Mouse (Mus musculus): ENCODE data around the gene Pkdrej. TPM values are rescaled to one million over a fixed set of nuclear protein-coding genes. Genes with fewer than 3 reads are reported as not detected.
"Not testable (repeated sequence)": the region's sequence is repeated elsewhere in the genome, so short reads cannot be mapped to it uniquely, and the experiment has no call there.

Gene Pkdrej
- not detected for polyA plus RNA-seq (2017; shearing (Covaris generic))

GRCm38 (mm10) chr15:85821203-85822010 is at the start of gene Pkdrej:
Gene Pkdrej, minus strand, starts transcription at chr15:85821734.
- ATAC-seq: no peak

DNA sequence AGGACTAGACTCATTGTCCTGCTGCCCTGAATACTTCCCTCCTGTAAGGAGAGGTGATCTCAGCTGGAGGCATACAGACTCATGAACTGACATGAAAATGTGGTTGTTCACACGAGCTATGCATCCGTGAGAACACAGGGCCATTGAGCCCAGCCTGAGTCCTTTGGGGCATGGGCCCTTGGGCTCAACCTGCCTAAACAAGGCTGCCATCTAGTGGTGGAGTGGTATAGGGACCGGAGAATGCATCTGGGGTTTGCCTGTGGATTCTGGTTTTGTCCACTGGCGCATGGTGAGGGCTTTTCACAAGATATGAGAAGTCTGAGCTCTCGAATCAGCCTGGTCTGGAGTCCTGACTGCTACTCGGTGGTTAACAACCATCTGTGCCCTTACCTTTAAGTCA is 46.2 kb upstream of the Pkdrej start:
- ATAC-seq: peak; percentile 86

DNA sequence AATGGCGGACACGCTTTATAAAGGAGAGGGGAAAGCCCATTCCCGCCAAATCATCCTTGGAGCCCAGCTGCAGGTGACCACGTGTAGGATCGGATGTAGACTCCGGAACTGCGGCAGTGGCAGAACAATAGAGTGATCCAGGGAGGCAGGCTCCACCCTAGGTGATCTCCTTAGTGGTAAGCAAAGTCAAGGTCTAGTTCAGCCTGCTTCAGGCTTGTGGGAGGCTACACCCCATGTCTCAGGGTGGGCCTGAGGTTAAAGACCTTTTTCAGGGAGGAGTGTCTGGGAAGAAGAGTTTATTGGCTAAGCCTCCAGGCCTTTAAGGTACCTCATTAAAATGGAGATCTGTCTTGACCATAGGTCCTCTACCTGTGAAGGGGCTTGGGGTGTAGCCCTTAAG is 44.4 kb upstream of the Pkdrej start:
- ATAC-seq: not testable (repeated sequence)

DNA sequence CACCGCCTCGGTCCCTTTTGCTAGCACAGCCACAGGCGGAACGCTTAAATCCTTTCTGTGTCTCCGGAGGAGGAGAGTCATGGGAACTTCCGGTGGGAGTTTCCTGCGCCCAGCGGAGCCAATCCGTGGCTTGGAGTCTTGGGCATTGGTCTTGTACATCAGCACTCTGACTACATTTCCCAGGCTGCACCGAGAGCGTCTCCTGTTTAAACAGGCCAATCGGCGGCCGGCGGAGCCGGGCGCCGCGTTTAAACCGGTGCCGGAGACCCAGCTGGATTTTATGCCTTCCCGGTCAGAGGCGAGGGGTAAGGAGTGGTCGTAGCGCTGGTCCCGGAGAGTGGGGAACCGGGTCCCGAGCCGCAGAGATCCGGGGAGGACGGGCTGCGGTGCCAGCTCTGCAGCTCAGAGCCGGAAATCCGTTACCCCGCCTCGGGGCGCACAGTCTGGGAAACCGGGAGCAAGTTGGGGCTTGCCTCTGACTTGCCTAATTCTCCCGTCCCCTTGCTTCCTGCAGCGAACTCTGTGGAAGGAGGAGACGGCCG is 38.0 kb upstream of the Pkdrej start, which contains the start of gene Gtse1:
TSS of gene Gtse1 (plus strand) at position 256 of the 542 bp plus-strand sequence.
- peak; percentile 100 for ATAC-seq

GRCm38 (mm10) chr15:85858980-85859489 is 37.5 kb upstream of the Pkdrej start:
- ATAC-seq: peak; percentile 30

DNA sequence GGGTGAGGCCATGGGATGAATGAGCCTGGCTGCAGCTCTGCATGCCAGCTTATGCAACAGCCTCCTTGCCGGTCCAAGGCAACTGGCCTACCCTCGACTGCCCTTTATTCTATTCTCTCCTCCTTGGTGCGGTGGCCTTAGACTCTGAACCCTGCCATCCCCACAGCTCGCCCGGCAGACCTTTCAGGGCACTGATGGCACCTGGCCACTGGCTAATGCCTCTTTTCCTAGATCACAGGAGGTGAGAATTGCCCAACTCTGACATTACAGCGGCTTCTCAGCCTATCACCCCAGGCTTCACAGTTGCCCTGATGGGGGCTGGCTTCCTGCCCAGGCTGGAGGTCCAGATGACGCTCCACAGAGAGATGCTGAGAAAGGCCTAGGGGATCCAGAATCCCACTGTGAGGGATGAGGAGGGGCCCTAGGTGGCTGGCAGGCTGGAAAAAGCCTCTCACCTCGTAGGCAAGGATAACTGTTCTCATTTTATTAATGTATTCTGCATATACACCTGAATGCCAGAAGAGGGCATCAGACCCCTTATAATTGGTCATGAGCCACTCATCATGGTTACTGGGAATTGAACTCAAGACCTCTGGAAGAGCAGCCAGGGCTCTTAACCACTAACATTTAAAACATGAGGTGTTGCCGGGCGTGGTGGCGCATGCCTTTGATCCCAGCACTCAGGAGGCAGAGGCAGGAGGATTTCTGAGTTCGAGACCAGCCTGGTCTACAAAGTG is 30.3 kb upstream of the Pkdrej start:
- ATAC-seq: no peak

GRCm38 (mm10) chr15:85845071-85845470 is 23.5 kb upstream of the Pkdrej start:
- no peak for ATAC-seq

- ATAC-seq: no peak
Observed at GRCm38 (mm10) chr15:85841796-85842360, 20.3 kb upstream of the Pkdrej start.

- ATAC-seq: no peak
Observed at GRCm38 (mm10) chr15:85840983-85841382, 19.4 kb upstream of the Pkdrej start.

DNA sequence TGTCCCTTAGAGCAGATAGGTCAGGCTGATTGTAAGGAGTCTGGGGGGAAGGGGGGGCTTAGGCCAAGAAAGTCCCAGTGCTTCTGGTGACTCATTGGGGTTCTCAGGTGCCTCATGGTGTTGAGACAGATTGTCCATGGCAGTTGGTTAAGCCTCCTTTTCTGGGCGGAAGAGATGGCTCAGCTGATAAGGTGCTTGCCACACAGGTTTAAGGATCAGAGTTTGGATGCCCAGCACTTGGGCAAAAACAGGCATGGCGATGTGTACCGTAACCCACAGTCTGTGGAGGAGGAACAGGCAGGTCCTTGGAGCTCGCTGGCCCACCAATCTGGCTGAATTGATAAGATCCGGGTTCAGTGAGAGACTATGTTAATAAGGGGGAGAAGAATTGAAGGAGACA is 15.4 kb upstream of the Pkdrej start:
- no peak for ATAC-seq

- no peak for ATAC-seq
Observed at GRCm38 (mm10) chr15:85835335-85835734, 13.8 kb upstream of the Pkdrej start.

GRCm38 (mm10) chr15:85832599-85832998 is 11.1 kb upstream of the Pkdrej start:
- ATAC-seq: no peak

- peak; percentile 94 for ATAC-seq
Observed at GRCm38 (mm10) chr15:85831954-85832590, 10.5 kb upstream of the Pkdrej start, which contains the start of gene Ttc38. Gene Ttc38, plus strand, starts transcription at chr15:85832306.

GRCm38 (mm10) chr15:85829470-85829869 is 7.9 kb upstream of the Pkdrej start:
- no peak for ATAC-seq

DNA sequence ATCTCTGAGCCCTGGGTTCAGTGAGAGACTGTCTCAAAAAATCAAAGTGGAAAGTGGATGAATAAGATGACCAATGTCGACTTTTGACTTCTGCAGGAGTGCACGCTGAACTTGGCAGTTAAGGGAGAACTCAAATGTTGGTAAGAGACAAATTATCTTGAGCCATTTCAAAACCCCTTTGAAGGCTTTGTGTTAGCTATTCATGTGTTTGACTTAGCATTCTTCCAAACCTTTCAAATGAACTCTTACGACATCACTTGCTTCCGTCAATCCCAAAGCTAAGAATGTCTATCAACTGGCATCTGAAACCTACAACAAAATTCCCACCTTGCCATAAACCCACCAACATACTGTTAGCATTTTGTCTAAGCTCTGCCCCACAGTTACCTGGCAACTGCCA is 6.5 kb upstream of the Pkdrej start:
- no peak for ATAC-seq

- no peak for ATAC-seq
Observed at GRCm38 (mm10) chr15:85826676-85827075, 5.1 kb upstream of the Pkdrej start.

GRCm38 (mm10) chr15:85822011-85822359 is 451 bp upstream of the Pkdrej start:
- ATAC-seq: no peak

- ATAC-seq: no peak
Observed at GRCm38 (mm10) chr15:85813428-85813827, 8.1 kb downstream of the Pkdrej start.

DNA sequence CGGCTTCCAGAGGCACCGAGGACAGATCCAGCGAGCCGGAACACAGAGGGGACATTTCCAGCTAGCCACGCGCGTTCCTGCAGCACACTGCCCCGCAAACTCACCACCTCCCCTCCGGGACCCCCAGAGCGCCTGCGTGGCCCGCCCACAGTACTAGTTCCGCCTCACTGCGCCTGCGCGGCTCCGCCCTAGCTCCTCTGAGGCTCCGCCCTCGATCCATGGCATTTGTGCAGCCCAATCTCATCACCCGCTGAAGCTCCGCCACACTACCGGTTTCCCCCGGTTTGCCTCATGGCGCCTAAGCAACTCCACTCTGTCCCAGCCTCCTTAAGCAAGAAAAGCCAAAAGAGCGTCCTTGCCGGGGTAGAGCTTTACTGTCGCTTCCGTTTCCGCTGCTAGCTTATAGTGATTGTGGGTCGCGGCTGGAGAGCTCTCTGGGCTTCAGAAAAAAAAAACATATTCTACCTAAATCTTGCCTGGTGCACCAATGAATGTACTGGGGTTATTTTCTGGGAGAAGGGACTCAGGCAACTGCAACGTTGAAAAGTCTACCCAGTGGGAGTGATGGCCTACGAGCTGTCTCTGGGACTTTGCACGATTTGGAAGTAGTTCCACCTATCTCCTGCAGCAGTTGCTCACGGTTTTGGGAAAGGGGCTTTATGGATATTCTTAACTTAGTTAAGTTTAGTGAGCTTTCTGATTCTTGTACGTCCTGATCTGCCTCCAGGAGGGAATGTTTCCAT is 9.8 kb downstream of the Pkdrej start, which contains the start of gene Cdpf1:
TSS of gene Cdpf1 (minus strand) at position 163 of the 743 bp plus-strand sequence.
- ATAC-seq: peak; percentile 94

DNA sequence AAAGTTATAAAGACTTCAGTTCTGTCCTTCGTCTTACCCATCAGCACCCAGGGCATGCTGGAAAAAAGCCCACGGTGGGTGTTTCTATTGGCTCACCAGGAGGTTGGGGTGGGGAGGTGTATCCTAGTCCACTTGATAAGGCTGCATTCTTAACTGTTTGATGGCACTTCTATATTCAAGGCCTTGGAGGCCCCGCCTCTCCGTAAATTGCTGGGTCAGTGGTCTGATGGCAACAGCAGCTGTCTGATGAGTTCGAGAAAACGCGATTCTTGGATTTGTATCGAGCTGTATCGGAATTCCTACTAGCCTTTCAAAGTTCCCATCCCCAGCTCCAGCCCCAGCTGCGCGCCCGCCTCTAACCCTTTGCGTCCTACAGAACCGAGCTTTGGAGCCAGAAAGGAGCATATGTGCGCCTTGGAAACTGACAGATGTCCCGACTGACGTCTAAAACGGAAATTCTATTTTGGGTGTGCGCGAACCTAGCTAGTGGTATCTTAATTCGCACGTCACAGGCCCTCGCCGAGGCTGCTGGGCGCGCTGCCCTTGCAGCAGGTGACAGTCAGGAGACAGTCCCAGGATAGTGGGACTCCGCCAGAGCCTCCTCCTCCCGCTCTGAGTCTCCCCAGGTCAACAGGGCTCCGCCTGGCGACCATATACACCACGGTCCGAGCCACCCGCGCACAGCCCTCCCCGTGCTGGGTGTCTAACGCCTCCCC is 10.6 kb downstream of the Pkdrej start:
- peak; percentile 67 for ATAC-seq

GRCm38 (mm10) chr15:85810462-85810805 is 11.1 kb downstream of the Pkdrej start:
- no peak for ATAC-seq
